15 mouse cellular contexts compared by ENCODE assay signal in the genomic region with DNA sequence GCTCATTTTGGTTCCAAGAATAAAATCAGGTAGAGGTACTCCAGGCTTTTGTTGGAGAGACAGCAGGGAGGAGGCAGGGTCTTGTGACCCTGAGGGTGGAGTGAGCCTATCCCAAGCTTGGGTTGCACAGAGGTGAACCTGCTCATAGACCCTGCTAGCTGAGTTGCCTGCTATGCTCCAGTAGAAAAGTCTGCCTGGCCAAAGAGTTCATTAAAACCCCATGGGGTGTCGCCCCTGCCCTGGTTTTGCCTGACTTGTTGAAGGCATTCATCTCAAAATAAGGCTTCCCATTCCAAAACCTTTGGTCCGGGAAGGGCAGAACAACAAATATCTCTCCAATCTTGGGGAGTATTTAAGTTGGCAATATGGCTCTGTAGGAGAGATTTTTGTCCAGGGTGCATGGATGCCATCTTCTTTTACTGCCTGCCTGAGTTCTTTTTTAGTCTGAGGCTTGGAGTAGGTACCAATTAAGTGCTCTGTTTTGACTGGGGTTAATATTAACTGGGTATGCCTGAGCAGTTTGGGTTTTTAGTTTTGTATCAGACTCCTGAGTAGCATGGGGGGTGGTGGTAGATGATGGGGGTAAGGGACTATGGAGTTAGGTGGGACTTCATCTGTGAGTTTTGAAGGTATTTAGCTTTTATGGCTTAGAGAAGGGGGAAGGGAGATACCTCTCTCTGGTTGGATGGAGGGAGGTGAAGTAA.
A peak's percentile ranks its signal among the peaks of the same experiment; 100 is the strongest.
DNase-seq lines count a peak whose midpoint lies in the region; ATAC-seq and TF ChIP-seq lines count a peak whose summit lies in the region.
"Had no signal": no experiment of that assay in that cellular context is flagged by ENCODE, and none has a peak within 500 bp of the region (broad histone marks: within the 10 kb centered on the region; RNA-seq: fewer than 3 reads in every experiment).

No protein-coding gene starts in this region.

- no peaks in the 10 kb centered on the region for H3K9me3 ChIP-seq in forebrain, embryonic 13.5 days (replicated peaks)
- no peaks in the 10 kb centered on the region for H3K9me3 ChIP-seq in forebrain, embryonic 10.5 days
- H3K9me3 ChIP-seq: hindbrain, embryonic 15.5 days; liver, embryonic 13.5 days; midbrain, embryonic 10.5 days; neural tube, embryonic 12.5 days had no signal

- TF ChIP-seq CTCF in layer of hippocampus, adult 2 months (conservative IDR thresholded peaks at IDR 0.05), result peak; percentile 62

- H3K36me3 ChIP-seq in forebrain, embryonic 13.5 days (ENCODE audit: poor library complexity, severe bottlenecking), result no peaks in the 10 kb centered on the region
- no peaks in the 10 kb centered on the region for H3K36me3 ChIP-seq in forebrain, embryonic 10.5 days (replicated peaks)
- H3K36me3 ChIP-seq: hindbrain, embryonic 15.5 days; liver, embryonic 13.5 days; midbrain, embryonic 10.5 days; neural tube, embryonic 12.5 days had no signal

- no peaks in the 10 kb centered on the region for H3K4me1 ChIP-seq in forebrain, embryonic 13.5 days
- no peaks in the 10 kb centered on the region for H3K4me1 ChIP-seq in forebrain, embryonic 10.5 days
- H3K4me1 ChIP-seq: hindbrain, embryonic 15.5 days; midbrain, embryonic 10.5 days; neural tube, embryonic 12.5 days had no signal

- H3K4me3 ChIP-seq in layer of hippocampus, adult 2 months, result no peak overlapping the region
- no peak overlapping the region for H3K4me3 ChIP-seq in forebrain, embryonic 13.5 days
- H3K4me3 ChIP-seq in forebrain, embryonic 10.5 days, result no peak overlapping the region
- H3K4me3 ChIP-seq: hindbrain, embryonic 15.5 days; liver, embryonic 13.5 days; midbrain, embryonic 10.5 days; neural tube, embryonic 12.5 days had no signal

- H3K27me3 ChIP-seq in forebrain, embryonic 13.5 days, result no peaks in the 10 kb centered on the region
- H3K27me3 ChIP-seq in forebrain, embryonic 10.5 days (ENCODE audit: poor library complexity, severe bottlenecking), result peaks cover 82% of the 10 kb centered on the region
- H3K27me3 ChIP-seq: neural tube, embryonic 12.5 days had no signal

- 65% methylated on average over 2 of the region's 2 CpGs for WGBS in forebrain, embryonic 13.5 days
- WGBS in forebrain, embryonic 10.5 days, result 75% methylated on average over 2 of the region's 2 CpGs

- no peak for ATAC-seq in forebrain, embryonic 13.5 days

- no peak overlapping the region for H3K27ac ChIP-seq in layer of hippocampus, adult 2 months
- H3K27ac ChIP-seq in forebrain, embryonic 13.5 days, result no peak overlapping the region
- H3K27ac ChIP-seq in forebrain, embryonic 10.5 days, result no peak overlapping the region
- H3K27ac ChIP-seq: hindbrain, embryonic 15.5 days; liver, embryonic 13.5 days; midbrain, embryonic 10.5 days; neural tube, embryonic 12.5 days had no signal

- no peak overlapping the region for H3K9ac ChIP-seq in forebrain, embryonic 13.5 days
- H3K9ac ChIP-seq: hindbrain, embryonic 15.5 days; liver, embryonic 13.5 days; neural tube, embryonic 12.5 days had no signal

- peak; percentile 35 for DNase-seq in adrenal gland, postnatal 10 days
- no peak for DNase-seq in adrenal gland, adult 2 months
- DNase-seq in layer of hippocampus, adult 2 months (ENCODE audit: low spot score in 2 of 2), result no peak
- DNase-seq in layer of hippocampus, adult 9-10 months (ENCODE audit: low spot score), result no peak
- peak; percentile 5 for DNase-seq in urinary bladder, postnatal 14 days (ENCODE audit: low spot score)
- DNase-seq in urinary bladder, postnatal 36 days (ENCODE audit: low spot score in 2 of 2), result no peak
- no peak for DNase-seq in forebrain, embryonic 10.5 days (ENCODE audit: extremely low spot score, low spot score)
- DNase-seq: layer of hippocampus, postnatal 36 days; liver, embryonic 13.5 days; right cerebral cortex, postnatal 14 days had no signal

- H3K4me2 ChIP-seq in forebrain, embryonic 13.5 days, result no peak overlapping the region
- H3K4me2 ChIP-seq: heart, embryonic 11.5 days; hindbrain, embryonic 15.5 days; liver, embryonic 13.5 days; neural tube, embryonic 12.5 days had no signal

Comparison
In these comparisons a context has a peak if more than half of its experiments do, and no peak if none do; other contexts are left out.
1. DNase-seq: peak in adrenal gland, postnatal 10 days (single experiment) and urinary bladder, postnatal 14 days (single experiment); none in adrenal gland, adult 2 months (single experiment), layer of hippocampus, adult 2 months (0 of 2), layer of hippocampus, adult 9-10 months (single experiment), urinary bladder, postnatal 36 days (0 of 2) and forebrain, embryonic 10.5 days (single experiment).